Mouse (Mus musculus) midbrain, embryonic 16.5 days (tissue): ENCODE results near the gene Adk. TPM values are rescaled to one million over a fixed set of nuclear protein-coding genes. Genes with fewer than 3 reads are reported as not detected.

Source experiments
- ATAC-seq: fragments of 200-750 bp; cut with Nextera tagmentation; 2 replicates; pipeline ENCODE4 v1.8.0; 2017; ENCODE audit warnings: moderate TSS enrichment
- H3K27ac ChIP-seq: fragments of 300-500 bp; sonication (generic); 2 replicates; pipeline ENCODE4 v1.5.1; 2014; ENCODE audit warnings: mild to moderate bottlenecking, low read length, mixed read lengths
- H3K27me3 ChIP-seq: fragments of 300-500 bp; sonication (generic); 2 replicates; pipeline ENCODE4 v1.6.1; 2014; ENCODE audit warnings: low read depth, low read length, mixed read lengths; ENCODE audit not compliant: control insufficient read depth, insufficient read depth
- H3K36me3 ChIP-seq: fragments of 300-500 bp; sonication (generic); 2 replicates; pipeline ENCODE4 v1.6.1; 2014; ENCODE audit warnings: mild to moderate bottlenecking, low read length, moderate library complexity, mixed read lengths; ENCODE audit not compliant: control insufficient read depth, insufficient read depth
- H3K4me1 ChIP-seq: fragments of 300-500 bp; sonication (generic); 2 replicates; pipeline ENCODE4 v1.6.1; 2014; ENCODE audit warnings: mild to moderate bottlenecking, low read length, mixed read lengths; ENCODE audit not compliant: control insufficient read depth, insufficient read depth
- H3K4me2 ChIP-seq: fragments of 300-500 bp; sonication (generic); 2 replicates; pipeline ENCODE4 v1.6.1; 2014; ENCODE audit warnings: mild to moderate bottlenecking, low read length, mixed read lengths
- H3K4me3 ChIP-seq: fragments of 300-500 bp; sonication (generic); 2 replicates; pipeline ENCODE4 v1.5.1; 2014; ENCODE audit warnings: low read depth, mild to moderate bottlenecking, low read length, moderate library complexity, mixed read lengths
- H3K9ac ChIP-seq: fragments of 300-500 bp; sonication (generic); 2 replicates; pipeline ENCODE4 v1.6.1; 2014; ENCODE audit warnings: low read depth, low read length, mixed read lengths
- H3K9me3 ChIP-seq: fragments of 300-500 bp; sonication (generic); replicated peaks from 2 replicates; pipeline ENCODE4 v1.6.1; 2014; ENCODE audit warnings: mild to moderate bottlenecking, low read length, mixed read lengths; ENCODE audit not compliant: control insufficient read depth, poor library complexity, severe bottlenecking
- WGBS: fragments of 180-500 bp; shearing (Covaris S2); extraction: QIAGEN DNeasy Blood & Tissue Kit; methylation state at CpG from one replicate; pipeline ENCODE4 v1.1.7; 2014; 5-methylcytosine and 5-hydroxymethylcytosine counted together
- polyA plus RNA-seq: library from polyadenylated mRNA; unstranded; fragments of >200 nt; fragmentation: Nextera tagmentation; extraction: Ambion mirVana; gene quantifications from 2 replicates; pipeline ENCODE4 v1.2.1, GENCODE M21; 2015

The Adk gene
- polyA plus RNA-seq, 1 experiment from 2014 or later: 40.4 TPM

- H3K4me1 ChIP-seq: no peaks in the 10 kb centered on the region
- H3K27me3 ChIP-seq: no peaks in the 10 kb centered on the region
- H3K4me2 ChIP-seq: no peak overlapping the region
- no peak overlapping the region for H3K4me3 ChIP-seq
- H3K9ac ChIP-seq: no peak overlapping the region
- ATAC-seq: no peak
- H3K9me3 ChIP-seq: no peaks in the 10 kb centered on the region
- no peaks in the 10 kb centered on the region for H3K36me3 ChIP-seq
- no peak overlapping the region for H3K27ac ChIP-seq
- 66% methylated on average over 4 of the region's 4 CpGs for WGBS
These were observed 219.1 kb downstream of the Adk start for GRCm38 (mm10) chr14:21271472-21271871.

GRCm38 (mm10) chr14:21275786-21276185 is 223.4 kb downstream of the Adk start:
- Histone ChIP-seq H3K27me3 (no peaks in the 10 kb centered on the region), H3K4me2 (no peak overlapping the region), H3K9ac (no peak overlapping the region), H3K27ac (no peak overlapping the region), H3K4me3 (no peak overlapping the region), H3K9me3 (no peaks in the 10 kb centered on the region), H3K4me1 (no peaks in the 10 kb centered on the region), H3K36me3 (no peaks in the 10 kb centered on the region)
- ATAC-seq: no peak
- 80% methylated on average over 1 of the region's 1 CpGs for WGBS

GRCm38 (mm10) chr14:21278290-21278689 is 225.9 kb downstream of the Adk start:
- no peak overlapping the region for H3K4me3 ChIP-seq
- H3K9ac ChIP-seq: no peak overlapping the region
- H3K27me3 ChIP-seq: no peaks in the 10 kb centered on the region
- H3K36me3 ChIP-seq: no peaks in the 10 kb centered on the region
- no peaks in the 10 kb centered on the region for H3K9me3 ChIP-seq
- ATAC-seq: no peak
- no peak overlapping the region for H3K4me2 ChIP-seq
- H3K27ac ChIP-seq: no peak overlapping the region
- 97% methylated on average over 2 of the region's 2 CpGs for WGBS
- H3K4me1 ChIP-seq: no peaks in the 10 kb centered on the region

GRCm38 (mm10) chr14:21278907-21279535 is 226.6 kb downstream of the Adk start:
- no peaks in the 10 kb centered on the region for H3K9me3 ChIP-seq
- no peaks in the 10 kb centered on the region for H3K4me1 ChIP-seq
- 74% methylated on average over 6 of the region's 6 CpGs for WGBS
- no peak for ATAC-seq
- no peak overlapping the region for H3K4me2 ChIP-seq
- no peaks in the 10 kb centered on the region for H3K27me3 ChIP-seq
- H3K9ac ChIP-seq: no peak overlapping the region
- H3K27ac ChIP-seq: no peak overlapping the region
- no peak overlapping the region for H3K4me3 ChIP-seq
- H3K36me3 ChIP-seq: no peaks in the 10 kb centered on the region

DNA sequence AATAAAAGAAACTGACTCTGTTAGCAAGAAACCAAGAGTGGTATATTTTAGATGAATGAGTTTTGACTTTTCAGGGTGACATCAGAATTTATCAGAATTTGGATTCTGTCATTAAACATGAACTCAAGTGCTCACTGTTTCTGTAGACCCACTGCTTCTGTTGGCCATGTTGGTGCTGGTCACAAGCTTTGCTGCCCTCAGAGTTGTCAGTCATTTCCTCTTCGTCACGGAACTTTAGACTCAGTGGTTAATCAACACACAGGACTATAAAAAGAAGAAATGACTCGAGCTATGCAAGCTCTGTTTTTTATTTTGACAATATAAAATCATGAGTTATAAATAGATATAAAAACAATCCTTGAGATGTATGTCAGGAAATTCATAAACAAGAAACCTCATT is 228.1 kb downstream of the Adk start:
- no peak overlapping the region for H3K4me2 ChIP-seq
- no peak overlapping the region for H3K27ac ChIP-seq
- no peaks in the 10 kb centered on the region for H3K36me3 ChIP-seq
- no peaks in the 10 kb centered on the region for H3K9me3 ChIP-seq
- H3K9ac ChIP-seq: no peak overlapping the region
- no peaks in the 10 kb centered on the region for H3K27me3 ChIP-seq
- no peak for ATAC-seq
- 88% methylated on average over 3 of the region's 3 CpGs for WGBS
- H3K4me3 ChIP-seq: no peak overlapping the region
- no peaks in the 10 kb centered on the region for H3K4me1 ChIP-seq

DNA sequence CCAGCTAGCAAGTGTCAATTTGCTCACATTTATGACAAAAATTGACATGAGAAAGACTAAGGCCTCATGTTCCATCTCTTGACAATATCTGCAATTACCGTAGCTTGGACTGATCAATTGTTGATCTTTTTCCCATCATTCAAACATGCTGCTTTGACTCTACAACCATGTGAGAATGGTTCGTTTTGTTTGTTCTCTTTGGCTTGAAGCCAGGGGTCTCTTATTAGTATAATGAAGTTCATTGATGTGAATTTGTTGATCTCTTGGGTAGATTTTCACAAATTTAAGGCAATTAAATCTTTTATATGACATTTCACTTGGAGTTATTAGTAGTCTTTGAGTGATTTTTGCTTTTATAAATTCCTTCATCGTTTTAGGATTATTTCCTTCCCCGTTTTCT is 229.1 kb downstream of the Adk start:
- WGBS: 71% methylated on average over 4 of the region's 4 CpGs
- no peak for ATAC-seq
- Histone ChIP-seq H3K9me3 (no peaks in the 10 kb centered on the region), H3K4me1 (no peaks in the 10 kb centered on the region), H3K27me3 (no peaks in the 10 kb centered on the region), H3K27ac (no peak overlapping the region), H3K4me3 (no peak overlapping the region), H3K4me2 (no peak overlapping the region), H3K9ac (no peak overlapping the region), H3K36me3 (no peaks in the 10 kb centered on the region)

- no peaks in the 10 kb centered on the region for H3K36me3 ChIP-seq
- no peak overlapping the region for H3K9ac ChIP-seq
- H3K4me1 ChIP-seq: no peaks in the 10 kb centered on the region
- WGBS: 61% methylated on average over 7 of the region's 7 CpGs
- no peak for ATAC-seq
- no peak overlapping the region for H3K4me2 ChIP-seq
- no peaks in the 10 kb centered on the region for H3K27me3 ChIP-seq
- H3K27ac ChIP-seq: no peak overlapping the region
- no peaks in the 10 kb centered on the region for H3K9me3 ChIP-seq
- H3K4me3 ChIP-seq: no peak overlapping the region
These were observed 231.7 kb downstream of the Adk start for GRCm38 (mm10) chr14:21284116-21284515.

GRCm38 (mm10) chr14:21284847-21285246 is 232.5 kb downstream of the Adk start:
- H3K27ac ChIP-seq: no peak overlapping the region

DNA sequence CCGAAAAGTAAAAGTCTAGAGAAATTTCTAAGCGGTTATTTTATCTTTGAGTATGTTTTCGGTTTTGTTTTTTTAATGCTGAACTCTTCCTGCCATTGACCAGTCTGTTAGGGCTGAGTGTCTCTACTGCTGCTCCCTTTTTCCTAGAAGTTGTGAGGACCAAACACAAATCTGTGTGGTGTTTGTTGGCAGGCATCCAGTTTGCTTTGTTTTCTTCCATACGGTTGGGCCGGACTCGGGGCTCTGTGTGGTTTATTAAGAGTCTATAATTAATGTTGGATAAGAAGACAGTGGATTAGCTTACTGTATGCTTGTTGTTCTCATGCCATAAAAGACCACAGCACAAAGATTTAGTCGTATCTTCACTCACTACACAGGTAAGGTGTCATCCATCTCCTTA is 233.9 kb downstream of the Adk start:
- no peaks in the 10 kb centered on the region for H3K36me3 ChIP-seq
- no peak overlapping the region for H3K4me3 ChIP-seq
- H3K4me1 ChIP-seq: no peaks in the 10 kb centered on the region
- ATAC-seq: no peak
- no peak overlapping the region for H3K9ac ChIP-seq
- no peak overlapping the region for H3K27ac ChIP-seq
- 75% methylated on average over 7 of the region's 7 CpGs for WGBS
- no peak overlapping the region for H3K4me2 ChIP-seq
- no peaks in the 10 kb centered on the region for H3K27me3 ChIP-seq
- no peaks in the 10 kb centered on the region for H3K9me3 ChIP-seq

More at GRCm38 (mm10) chr14:21284847-21285246, 232.5 kb downstream of the Adk start:
- no peaks in the 10 kb centered on the region for H3K27me3 ChIP-seq
- H3K4me2 ChIP-seq: no peak overlapping the region
- WGBS: 82% methylated on average over 5 of the region's 5 CpGs
- no peaks in the 10 kb centered on the region for H3K9me3 ChIP-seq
- H3K36me3 ChIP-seq: no peaks in the 10 kb centered on the region
- no peaks in the 10 kb centered on the region for H3K4me1 ChIP-seq
- H3K9ac ChIP-seq: no peak overlapping the region
- ATAC-seq: no peak
- no peak overlapping the region for H3K4me3 ChIP-seq
